Mouse (Mus musculus) cerebellum, postnatal 10 days (tissue): ENCODE results near the gene Zfp593.
A peak's percentile ranks its signal among the peaks of the same experiment; 100 is the strongest.

Experiments
- DNase-seq, 2 experiments: peaks; one replicate each; pipeline ENCODE4 v3.0.0; 2021; ENCODE audit warnings: mixed read lengths in 2 of 2

The Zfp593 gene

GRCm38 (mm10) chr4:134256407-134257197 is 11.2 kb upstream of the Zfp593 start:
- peak in 1 of 2 experiments; percentile 20 for DNase-seq

- peak in 1 of 2 experiments; percentile 11 for DNase-seq
These were observed 10.5 kb upstream of the Zfp593 start for GRCm38 (mm10) chr4:134255854-134256253.

GRCm38 (mm10) chr4:134254835-134255234 is 9.4 kb upstream of the Zfp593 start:
- DNase-seq = no peak

- DNase-seq = peak in 1 of 2 experiments; percentile 10
These were observed 8.4 kb upstream of the Zfp593 start, which contains the start of gene Grrp1 for GRCm38 (mm10) chr4:134253722-134254324. Gene Grrp1, minus strand, starts transcription at chr4:134254106.

GRCm38 (mm10) chr4:134252911-134253721 is 7.7 kb upstream of the Zfp593 start:
- no peak for DNase-seq

- DNase-seq = peak; percentile 38 to 41
These were observed 6.9 kb upstream of the Zfp593 start for GRCm38 (mm10) chr4:134252131-134252910.

GRCm38 (mm10) chr4:134251241-134252130 is 6.1 kb upstream of the Zfp593 start:
- peak; percentile 64 to 67 for DNase-seq

- DNase-seq = peak in 1 of 2 experiments; percentile 24
These were observed 5.5 kb upstream of the Zfp593 start for GRCm38 (mm10) chr4:134250930-134251240.

GRCm38 (mm10) chr4:134250116-134250929 is 4.9 kb upstream of the Zfp593 start:
- DNase-seq = peak in 1 of 2 experiments; percentile 12

GRCm38 (mm10) chr4:134249651-134250050 is 4.3 kb upstream of the Zfp593 start:
- peak; percentile 79 to 82 for DNase-seq

- peak; percentile 63 to 70 for DNase-seq
These were observed 1.4 kb upstream of the Zfp593 start, which contains the start of gene Gm30191 for GRCm38 (mm10) chr4:134246719-134247258. Gene Gm30191, plus strand, starts transcription at chr4:134246935.

GRCm38 (mm10) chr4:134246256-134246655 is 864 bp upstream of the Zfp593 start:
- DNase-seq = peak; percentile 59 to 73

- peak; percentile 67 to 79 for DNase-seq
These were observed 1.7 kb downstream of the Zfp593 start, which contains the start of gene E130218I03Rik for GRCm38 (mm10) chr4:134243516-134244250. Gene E130218I03Rik, plus strand, starts transcription at chr4:134243662.

- DNase-seq = peak in 1 of 2 experiments; percentile 37
These were observed 6.7 kb downstream of the Zfp593 start for GRCm38 (mm10) chr4:134238686-134239085.

GRCm38 (mm10) chr4:134238279-134238651 is 7.1 kb downstream of the Zfp593 start, which contains the start of gene Cnksr1:
Gene Cnksr1, minus strand, starts transcription at chr4:134238399.
- peak; percentile 80 to 83 for DNase-seq

- no peak for DNase-seq
These were observed 7.7 kb downstream of the Zfp593 start for GRCm38 (mm10) chr4:134237582-134238278.

GRCm38 (mm10) chr4:134234876-134235275 is 10.5 kb downstream of the Zfp593 start:
- peak in 1 of 2 experiments; percentile 10 for DNase-seq

GRCm38 (mm10) chr4:134230431-134230830 is 15.0 kb downstream of the Zfp593 start:
- DNase-seq = no peak
